Mouse (Mus musculus) retina, postnatal 1 day (tissue): Measurements from ENCODE around the gene Nmnat1.
A peak's percentile ranks its signal among the peaks of the same experiment; 100 is the strongest.
"Not testable (repeated sequence)": the region's sequence is repeated elsewhere in the genome, so short reads cannot be mapped to it uniquely, and the experiment has no call there.

Experiments
- DNase-seq: peaks from one replicate; pipeline ENCODE4 v3.0.0-alpha.2; 2012

The Nmnat1 gene

GRCm38 (mm10) chr4:149444465-149444864, 40.5 kb downstream of the Nmnat1 start:
- DNase-seq = no peak

GRCm38 (mm10) chr4:149442436-149442835, 42.6 kb downstream of the Nmnat1 start:
- DNase-seq = no peak

- peak; percentile 84 for DNase-seq
Measured at GRCm38 (mm10) chr4:149440576-149440975, 44.4 kb downstream of the Nmnat1 start.

- not testable (repeated sequence) for DNase-seq
Measured at GRCm38 (mm10) chr4:149431887-149432286, 53.1 kb downstream of the Nmnat1 start.

GRCm38 (mm10) chr4:149429592-149429991, 55.4 kb downstream of the Nmnat1 start:
- DNase-seq = no peak

- DNase-seq = peak; percentile 99
Measured at GRCm38 (mm10) chr4:149426325-149427199, 58.4 kb downstream of the Nmnat1 start, which contains the start of gene Ube4b. Gene Ube4b (minus strand): TSS chr4:149426749.

GRCm38 (mm10) chr4:149425801-149426292, 59.2 kb downstream of the Nmnat1 start:
- DNase-seq = no peak

- no peak for DNase-seq
Measured at GRCm38 (mm10) chr4:149424755-149425154, 60.2 kb downstream of the Nmnat1 start.

GRCm38 (mm10) chr4:149417854-149418365, 67.1 kb downstream of the Nmnat1 start:
- DNase-seq = no peak
